Mouse (Mus musculus) MEL (cell line): ENCODE measurements around the gene Ikzf5. TPM values are rescaled to one million over a fixed set of nuclear protein-coding genes. Genes with fewer than 3 reads are reported as not detected.

Experiments
- DNase-seq: peaks from one replicate; pipeline ENCODE4 v3.0.0; 2011; ENCODE audit warnings: low read depth, low spot score
- H3K27ac ChIP-seq: 2 replicates; pipeline ENCODE4 v1.5.1; 2012; ENCODE audit warnings: low read depth, mild to moderate bottlenecking, control low read depth, low read length, moderate library complexity; ENCODE audit not compliant: control insufficient read depth
- H3K27me3 ChIP-seq, 2 experiments: fragments of 150-350 bp in 1 of 2; sonication (generic) in 1 of 2; 2 replicates each; pipeline ENCODE4 v1.6.1; 2012; ENCODE audit warnings: low read length in 2 of 2, mild to moderate bottlenecking in 2 of 2, improper control_type of control experiment in 1 of 2, moderate library complexity in 1 of 2; ENCODE audit not compliant: insufficient read depth in 2 of 2, control insufficient read depth in 1 of 2
- H3K36me3 ChIP-seq, 2 experiments: 2 replicates each; pipeline ENCODE4 v1.6.1; 2012 to 2014; ENCODE audit warnings: low read length in 2 of 2, improper control_type of control experiment in 1 of 2, inconsistent platforms in 1 of 2, mild to moderate bottlenecking in 1 of 2; ENCODE audit not compliant: insufficient read depth in 2 of 2, control insufficient read depth in 1 of 2
- H3K4me1 ChIP-seq, 2 experiments: fragments of 150-350 bp in 1 of 2; sonication (generic) in 1 of 2; 2 replicates each; pipeline ENCODE4 v1.6.1; 2012; ENCODE audit warnings: low read length in 2 of 2, improper control_type of control experiment in 1 of 2, mild to moderate bottlenecking in 1 of 2; ENCODE audit not compliant: insufficient read depth in 2 of 2, control insufficient read depth in 1 of 2
- H3K4me3 ChIP-seq, 2 experiments: fragments of 150-350 bp in 1 of 2; sonication (generic) in 1 of 2; 2 replicates each; pipeline ENCODE4 v1.5.1; 2012; ENCODE audit warnings: low read depth in 2 of 2, low read length in 2 of 2, mild to moderate bottlenecking in 2 of 2, moderate library complexity in 2 of 2, control low read depth in 1 of 2, improper control_type of control experiment in 1 of 2; ENCODE audit not compliant: control insufficient read depth in 1 of 2, insufficient read depth in 1 of 2
- H3K79me2 ChIP-seq: 2 replicates; pipeline ENCODE4 v1.6.1; 2012; ENCODE audit warnings: mild to moderate bottlenecking, low read length, moderate library complexity; ENCODE audit not compliant: control insufficient read depth, poor library complexity, insufficient read depth
- H3K9ac ChIP-seq: 2 replicates; pipeline ENCODE4 v1.6.1; 2012; ENCODE audit warnings: low read depth, mild to moderate bottlenecking, control low read depth, low read length, moderate library complexity; ENCODE audit not compliant: control insufficient read depth, poor library complexity, severe bottlenecking
- H3K9me3 ChIP-seq: fragments of 150-350 bp; sonication (generic); replicated peaks from 2 replicates; pipeline ENCODE4 v1.6.1; 2012; ENCODE audit warnings: mild to moderate bottlenecking, low read length, improper control_type of control experiment, moderate library complexity; ENCODE audit not compliant: insufficient read depth
- BHLHE40 ChIP-seq: IDR thresholded peaks from 2 replicates; pipeline ENCODE4 v1.6.1; 2012; ENCODE audit warnings: low read depth, mild to moderate bottlenecking, inconsistent platforms, low read length, improper control_type of control experiment, borderline replicate concordance
- CTCF ChIP-seq, 3 experiments: IDR thresholded peaks in 2 of 3; conservative IDR thresholded peaks in 1 of 3; 2 replicates each; pipeline ENCODE4 v1.5.1; 2011 to 2012; ENCODE audit warnings: low read length in 3 of 3, low read depth in 2 of 3, mild to moderate bottlenecking in 2 of 3, improper control_type of control experiment in 1 of 3, inconsistent platforms in 1 of 3, mixed read lengths in 1 of 3, moderate library complexity in 1 of 3; ENCODE audit not compliant: control insufficient read depth in 1 of 3, insufficient read depth in 1 of 3, poor library complexity in 1 of 3, severe bottlenecking in 1 of 3
- ELF1 ChIP-seq: IDR thresholded peaks from 2 replicates; pipeline ENCODE4 v1.6.1; 2014; ENCODE audit warnings: low read depth, mild to moderate bottlenecking, inconsistent platforms, low read length, improper control_type of control experiment, moderate library complexity
- GATA1 ChIP-seq: IDR thresholded peaks from 2 replicates; pipeline ENCODE4 v1.6.1; 2011; ENCODE audit warnings: low read depth, low read length, improper control_type of control experiment
- HCFC1 ChIP-seq: IDR thresholded peaks from 2 replicates; pipeline ENCODE4 v1.6.1; 2012; ENCODE audit warnings: low read depth, mild to moderate bottlenecking, inconsistent platforms, low read length, improper control_type of control experiment, moderate library complexity
- MAX ChIP-seq: IDR thresholded peaks from 2 replicates; pipeline ENCODE4 v1.6.1; 2011; ENCODE audit warnings: low read length, improper control_type of control experiment
- MAZ ChIP-seq: IDR thresholded peaks from 2 replicates; pipeline ENCODE4 v1.6.1; 2012; ENCODE audit warnings: low read depth, mild to moderate bottlenecking, inconsistent platforms, low read length, improper control_type of control experiment
- MXI1 ChIP-seq: IDR thresholded peaks from 2 replicates; pipeline ENCODE4 v1.6.1; 2011; ENCODE audit warnings: mild to moderate bottlenecking, low read depth, low read length, improper control_type of control experiment
- MYB ChIP-seq: IDR thresholded peaks from 2 replicates; pipeline ENCODE4 v1.6.1; 2011; ENCODE audit warnings: mild to moderate bottlenecking, low read depth, low read length, improper control_type of control experiment
- RAD21 ChIP-seq: IDR thresholded peaks from 2 replicates; pipeline ENCODE4 v1.6.1; 2011; ENCODE audit warnings: mild to moderate bottlenecking, low read depth, low read length, improper control_type of control experiment
- RCOR1 ChIP-seq: IDR thresholded peaks from 2 replicates; pipeline ENCODE4 v1.6.1; 2012; ENCODE audit warnings: low read depth, mild to moderate bottlenecking, inconsistent platforms, low read length, improper control_type of control experiment
- SMC3 ChIP-seq: IDR thresholded peaks from 2 replicates; pipeline ENCODE4 v1.6.1; 2011; ENCODE audit warnings: low read depth, low read length, improper control_type of control experiment
- TCF12 ChIP-seq: IDR thresholded peaks from 2 replicates; pipeline ENCODE4 v1.6.1; 2014; ENCODE audit warnings: low read depth, mild to moderate bottlenecking, inconsistent platforms, low read length, improper control_type of control experiment, moderate library complexity
- UBTF ChIP-seq: IDR thresholded peaks from 2 replicates; pipeline ENCODE4 v1.6.1; 2012; ENCODE audit warnings: low read depth, mild to moderate bottlenecking, inconsistent platforms, low read length, improper control_type of control experiment, moderate library complexity, borderline replicate concordance; ENCODE audit not compliant: insufficient read depth
- USF2 ChIP-seq, 2 experiments: IDR thresholded peaks; 2 replicates each; pipeline ENCODE4 v1.6.1; 2011 to 2012; ENCODE audit warnings: improper control_type of control experiment in 2 of 2, low read length in 2 of 2, borderline replicate concordance in 1 of 2, inconsistent platforms in 1 of 2, low read depth in 1 of 2, mild to moderate bottlenecking in 1 of 2; ENCODE audit not compliant: insufficient read depth in 1 of 2
- ZKSCAN1 ChIP-seq: IDR thresholded peaks from 2 replicates; pipeline ENCODE4 v1.6.1; 2012; ENCODE audit warnings: low read depth, mild to moderate bottlenecking, inconsistent platforms, low read length, improper control_type of control experiment, moderate library complexity
- ZNF384 ChIP-seq: IDR thresholded peaks from 2 replicates; pipeline ENCODE4 v1.6.1; 2012; ENCODE audit warnings: low read depth, mild to moderate bottlenecking, inconsistent platforms, low read length, improper control_type of control experiment
- polyA plus RNA-seq, 2 experiments: library from polyadenylated mRNA; stranded (reverse) in 1 of 2; unstranded in 1 of 2; fragments of >175 nt in 1 of 2; fragments of >200 nt in 1 of 2; gene quantifications; 2 replicates each; pipeline versions ENCODE4 v1.2.1 to v1.2.4; 2012; ENCODE audit warnings: low replicate concordance in 2 of 2, low read depth in 1 of 2; ENCODE audit not compliant: insufficient read length in 2 of 2, insufficient read depth in 1 of 2, missing spikeins in 1 of 2
- total RNA-seq: library from RNA; depleted of rRNA; stranded (reverse); fragments of 300-350 nt; gene quantifications from 2 replicates; pipeline ENCODE4 v1.2.3, GENCODE M21; 2012

Gene Ikzf5
- total and polyA plus RNA-seq, 3 experiments, result 8.8 to 65.4 (median 28.5) TPM

DNA sequence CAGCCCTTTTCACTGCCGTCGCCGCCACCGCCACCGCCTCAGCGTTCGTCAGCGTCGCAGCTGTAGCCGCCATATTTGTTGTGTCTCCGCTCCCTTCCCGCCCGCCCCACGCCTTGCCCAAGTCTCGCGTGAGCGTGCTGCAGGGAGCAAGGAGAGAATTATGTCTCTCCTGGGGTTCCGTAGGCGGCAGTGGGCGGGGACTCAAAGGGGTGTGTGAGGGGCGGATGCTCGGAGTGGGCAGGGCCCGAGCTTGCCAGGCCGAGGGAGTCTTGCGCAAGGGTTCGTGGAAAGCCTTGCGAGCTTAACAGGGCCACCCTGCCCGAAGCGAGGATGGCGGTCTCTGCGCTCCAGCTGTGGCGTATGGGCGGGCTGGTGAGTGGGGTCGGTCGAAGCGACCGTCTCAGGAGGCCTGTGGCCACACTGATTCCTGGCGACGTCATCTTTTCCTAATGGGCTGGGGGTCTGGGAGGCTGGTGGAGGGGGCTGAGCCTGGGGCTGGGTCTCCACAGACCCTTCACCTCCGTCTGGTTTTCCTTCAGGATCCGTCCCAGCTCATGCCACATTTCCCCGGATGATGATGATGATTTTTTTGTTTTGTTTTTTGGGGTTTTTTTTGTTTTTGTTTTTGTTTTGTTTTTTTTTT lies at the start of gene Ikzf5, which contains the start of gene Acadsb (continued):
- no peak for TF ChIP-seq UBTF
- no peak for TF ChIP-seq SMC3

DNA sequence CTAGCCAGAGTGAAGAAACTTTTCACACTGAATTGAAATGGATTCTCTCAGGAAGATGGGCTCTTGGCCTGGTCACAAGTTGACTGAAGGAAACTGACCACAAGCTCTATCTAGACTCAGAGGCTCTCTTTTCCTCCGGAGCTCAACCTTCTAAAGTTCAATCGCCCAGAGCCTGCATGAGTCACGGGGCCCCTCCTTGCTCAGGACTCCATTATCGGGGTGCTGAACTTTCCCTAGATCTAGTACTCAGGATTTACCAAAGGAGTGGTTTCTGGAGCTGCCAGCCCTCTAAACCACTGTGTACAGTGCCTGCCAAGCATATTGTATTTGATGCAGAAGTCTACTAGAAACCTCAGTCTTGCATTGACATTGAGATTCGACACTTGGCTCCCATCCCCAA lies 46.4 kb upstream of the Ikzf5 start:
- TF ChIP-seq ELF1 (no peak), MAX (no peak), TCF12 (no peak), USF2 (IDR thresholded peaks at IDR 0.05; ENCODE audit: borderline replicate concordance in 1 of 2, insufficient read depth in 1 of 2, low read depth in 1 of 2, low read length in 2 of 2) (no peak)
- TF ChIP-seq, all 39 proteins: peak for 0
- Histone ChIP-seq H3K36me3 (no peaks in the 10 kb centered on the region), H3K4me1 (0 out of 4 replicates have a peak, but pooled peaks cover 0 to 2% of the 10 kb centered on the region in 2 experiments), H3K9me3 (no peaks in the 10 kb centered on the region), H3K27ac (no peak overlapping the region), H3K4me3 (no peak overlapping the region), H3K79me2 (no peaks in the 10 kb centered on the region), H3K9ac (no peak overlapping the region), H3K27me3 (no peaks in the 10 kb centered on the region)
- no peak for DNase-seq

DNA sequence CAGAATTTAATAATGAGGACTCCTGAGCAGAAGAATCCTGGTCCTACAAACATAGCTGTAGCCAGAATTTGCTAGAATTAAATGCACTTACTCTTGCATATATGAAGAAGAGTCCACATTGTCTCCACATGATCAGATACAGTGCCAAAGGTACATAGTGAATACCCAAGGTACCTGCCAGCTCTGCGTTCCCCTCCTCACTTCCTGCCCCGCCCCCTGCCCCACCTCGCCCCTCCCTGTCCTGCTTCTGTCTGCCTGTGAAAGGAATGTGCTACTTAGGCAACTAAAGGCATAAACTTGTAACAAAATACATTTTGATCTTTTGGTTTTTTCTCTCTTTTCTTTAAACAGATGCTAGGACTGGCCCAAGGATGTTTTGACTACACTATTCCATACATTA lies 26.7 kb upstream of the Ikzf5 start:
- H3K4me1 ChIP-seq, result no peaks in the 10 kb centered on the region
- no peak for TF ChIP-seq UBTF
- no peak for TF ChIP-seq ZNF384
- TF ChIP-seq MAZ, result no peak
- TF ChIP-seq ZKSCAN1, result no peak
- no peak for DNase-seq
- H3K36me3 ChIP-seq, result no peaks in the 10 kb centered on the region
- no peaks in the 10 kb centered on the region for H3K79me2 ChIP-seq
- no peak overlapping the region for H3K4me3 ChIP-seq
- no peaks in the 10 kb centered on the region for H3K9me3 ChIP-seq
- H3K27ac ChIP-seq, result no peak overlapping the region
- H3K27me3 ChIP-seq, result no peaks in the 10 kb centered on the region
- H3K9ac ChIP-seq, result no peak overlapping the region

DNA sequence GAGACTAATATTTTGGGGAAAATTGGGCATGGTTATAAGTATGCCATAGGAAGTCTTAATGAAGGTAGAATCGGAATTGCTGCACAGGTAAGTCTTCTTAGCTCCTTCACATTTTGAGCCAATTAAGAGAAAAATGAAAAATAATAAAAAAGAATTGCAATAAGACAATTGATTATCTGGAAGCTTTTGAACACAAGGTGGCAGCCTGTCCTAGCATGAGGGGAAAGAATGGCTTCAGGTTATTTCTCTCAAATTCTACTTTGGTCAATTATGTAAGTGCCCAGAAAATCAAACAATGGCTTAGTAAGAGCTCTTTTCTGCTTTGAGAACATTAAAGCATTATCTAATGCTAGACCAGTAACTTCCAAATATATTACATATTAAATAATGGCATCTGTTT lies 24.0 kb upstream of the Ikzf5 start:
- Histone ChIP-seq H3K36me3 (no peaks in the 10 kb centered on the region), H3K27ac (no peak overlapping the region), H3K4me3 (no peak overlapping the region), H3K4me1 (no peaks in the 10 kb centered on the region), H3K9ac (no peak overlapping the region), H3K79me2 (no peaks in the 10 kb centered on the region), H3K9me3 (no peaks in the 10 kb centered on the region), H3K27me3 (no peaks in the 10 kb centered on the region)
- no peak for DNase-seq
- no peak for TF ChIP-seq MYB
- no peak for TF ChIP-seq RCOR1
- TF ChIP-seq HCFC1, result no peak
- TF ChIP-seq SMC3, result peak; percentile 48
- TF ChIP-seq RAD21, result peak; percentile 42
- no peak for TF ChIP-seq UBTF
- no peak for TF ChIP-seq BHLHE40
- no peak for TF ChIP-seq GATA1
- no peak for TF ChIP-seq MXI1
- TF ChIP-seq CTCF (IDR thresholded peaks at IDR 0.05 in 2 of 3, conservative IDR thresholded peaks at IDR 0.05 in 1 of 3; ENCODE audit: control insufficient read depth in 1 of 3, insufficient read depth in 1 of 3, low read depth in 2 of 3, low read length in 3 of 3, poor library complexity in 1 of 3, severe bottlenecking in 1 of 3), result peak in 1 of 3 experiments; percentile 39; a peak in 2 of 6 replicates
- no peak for TF ChIP-seq USF2 (IDR thresholded peaks at IDR 0.05; ENCODE audit: borderline replicate concordance in 1 of 2, insufficient read depth in 1 of 2, low read depth in 1 of 2, low read length in 2 of 2)
